Mouse (Mus musculus): ENCODE results near the gene Usp50. TPM values are rescaled to one million over a fixed set of nuclear protein-coding genes. Genes with fewer than 3 reads are reported as not detected.

The Usp50 gene
- 3.2 and 3.6 TPM in 2 replicates for polyA plus RNA-seq (2016; fragmentation: Nextera tagmentation; extraction: Ambion mirVana)

DNA sequence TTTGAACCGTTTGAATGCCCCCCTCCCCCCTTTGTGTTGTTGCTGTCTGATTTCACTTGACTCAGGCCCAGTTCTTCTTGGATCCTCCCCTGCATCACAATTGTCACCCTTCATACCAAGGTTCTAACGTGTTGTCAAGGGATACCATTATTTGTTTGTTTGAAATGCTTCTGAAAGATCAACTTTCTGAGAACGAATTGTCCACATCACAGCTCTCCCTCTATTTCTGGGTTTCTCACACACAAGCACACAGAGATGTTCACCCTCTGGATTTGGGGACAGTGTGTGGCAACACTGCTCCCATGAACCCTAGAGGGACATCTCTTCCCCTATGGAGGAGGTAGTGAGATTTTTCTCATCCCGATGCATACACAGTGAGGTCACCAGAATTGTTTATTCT lies at the start of gene Usp50:
Usp50 (minus strand) TSS at position 101 of the 400 bp plus-strand sequence.
- no peak within 1 kb of the TSS for H3K4me2 ChIP-seq
- H3K9ac ChIP-seq = no peak within 1 kb of the TSS
- H3K27ac ChIP-seq = no peak within 1 kb of the TSS
- no peaks in the 10 kb centered on the region for H3K36me3 ChIP-seq (replicated peaks)
- H3K4me1 ChIP-seq = no peaks in the 10 kb centered on the region
- no peaks in the 10 kb centered on the region for H3K27me3 ChIP-seq
- H3K9me3 ChIP-seq = no peaks in the 10 kb centered on the region
- ATAC-seq (ENCODE audit: low FRiP score) = no peak
- 67% methylated on average over 4 of the region's 4 CpGs for WGBS
- no peak within 1 kb of the TSS for H3K4me3 ChIP-seq (replicated peaks)

DNA sequence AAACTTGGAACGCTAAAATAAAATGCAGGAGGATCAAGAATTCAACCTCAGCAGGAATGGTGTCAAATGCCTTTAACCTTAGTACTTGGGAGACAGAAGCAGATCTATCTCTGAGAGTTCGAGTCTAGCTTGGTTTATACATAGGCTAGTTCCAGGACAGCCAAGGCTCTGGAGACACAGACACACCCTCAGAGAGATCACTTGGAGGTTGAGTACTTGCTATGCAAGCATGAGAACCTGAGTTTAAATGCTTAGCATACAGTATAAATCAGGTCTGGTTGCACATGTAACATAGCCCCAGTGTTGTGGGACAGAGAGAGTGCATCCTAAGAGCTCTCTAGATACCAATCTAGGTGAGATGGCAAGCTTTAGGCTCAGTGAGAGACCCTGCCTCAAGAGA lies 34.1 kb upstream of the Usp50 start:
- 90% methylated on average over 2 of the region's 2 CpGs for WGBS

DNA sequence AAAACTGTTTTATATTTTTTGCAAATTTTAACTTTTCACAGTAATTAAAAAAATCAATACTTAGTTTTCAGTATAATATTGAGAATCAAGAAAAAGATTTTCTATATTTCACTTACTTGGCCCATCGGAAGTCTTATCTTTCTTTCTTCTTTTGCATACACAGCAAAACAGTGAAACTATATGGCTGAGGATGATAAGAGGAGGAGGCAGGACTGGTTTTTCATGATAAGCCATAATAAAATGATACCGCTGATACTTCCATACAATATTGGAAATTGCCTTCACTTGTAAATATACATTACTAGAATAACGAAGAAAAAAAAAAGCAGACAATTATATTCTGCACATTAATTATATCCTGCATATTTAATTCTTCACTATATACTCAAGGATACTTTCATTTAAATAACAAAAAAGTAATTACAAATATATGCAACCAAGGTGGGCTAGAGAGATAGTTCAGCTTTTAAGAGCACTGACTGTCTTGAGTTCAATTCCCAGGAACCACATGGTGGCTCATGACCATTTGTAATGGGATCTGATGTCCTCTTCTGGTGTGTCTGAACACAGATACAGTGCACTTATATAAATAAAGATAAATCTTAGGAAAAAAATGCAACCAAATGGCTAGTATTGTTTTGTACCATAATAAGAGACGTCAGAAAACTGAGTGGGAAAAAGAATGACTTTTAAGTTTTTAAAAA lies 33.5 kb upstream of the Usp50 start:
- Histone ChIP-seq H3K9me3 (no peaks in the 10 kb centered on the region), H3K9ac (no peak overlapping the region), H3K27ac (no peak overlapping the region), H3K36me3 (replicated peaks) (peaks cover 35% of the 10 kb centered on the region), H3K4me2 (no peak overlapping the region), H3K4me3 (replicated peaks) (no peak overlapping the region), H3K4me1 (no peaks in the 10 kb centered on the region), H3K27me3 (no peaks in the 10 kb centered on the region)
- ATAC-seq (ENCODE audit: low FRiP score) = no peak
- 93% methylated on average over 4 of the region's 4 CpGs for WGBS

More for the DNA sequence above, 34.1 kb upstream of the Usp50 start:
- H3K9ac ChIP-seq = no peak overlapping the region
- no peak overlapping the region for H3K4me3 ChIP-seq (replicated peaks)
- no peaks in the 10 kb centered on the region for H3K27me3 ChIP-seq
- no peaks in the 10 kb centered on the region for H3K4me1 ChIP-seq
- no peaks in the 10 kb centered on the region for H3K9me3 ChIP-seq
- peaks cover 32% of the 10 kb centered on the region for H3K36me3 ChIP-seq (replicated peaks)
- H3K27ac ChIP-seq = no peak overlapping the region
- no peak for ATAC-seq (ENCODE audit: low FRiP score)
- no peak overlapping the region for H3K4me2 ChIP-seq

DNA sequence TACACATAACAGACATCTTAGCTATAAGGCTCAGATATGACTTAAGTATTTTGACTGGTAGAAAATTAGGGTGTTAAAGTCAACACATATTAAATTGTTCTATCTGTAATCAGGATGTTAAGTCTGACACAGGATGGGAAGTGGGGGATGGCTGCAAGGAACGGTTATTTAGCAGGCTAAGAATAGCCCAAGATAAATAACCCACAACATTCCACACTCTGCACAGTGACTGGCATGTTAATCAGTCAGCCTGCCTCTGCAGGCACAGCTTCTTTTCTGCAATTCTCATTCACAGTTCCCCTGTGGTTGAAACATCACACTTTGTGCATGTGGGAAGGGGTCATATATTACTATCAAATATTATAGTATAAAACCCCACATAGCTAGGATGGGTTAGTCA lies 32.6 kb upstream of the Usp50 start:
- no peak overlapping the region for H3K27ac ChIP-seq
- no peak overlapping the region for H3K4me3 ChIP-seq (replicated peaks)
- H3K4me1 ChIP-seq = no peaks in the 10 kb centered on the region
- WGBS = 34% methylated on average over 1 of the region's 1 CpGs
- H3K9ac ChIP-seq = no peak overlapping the region
- no peaks in the 10 kb centered on the region for H3K27me3 ChIP-seq
- H3K9me3 ChIP-seq = no peaks in the 10 kb centered on the region
- no peak overlapping the region for H3K4me2 ChIP-seq
- ATAC-seq (ENCODE audit: low FRiP score) = no peak
- H3K36me3 ChIP-seq (replicated peaks) = peaks cover 40% of the 10 kb centered on the region

DNA sequence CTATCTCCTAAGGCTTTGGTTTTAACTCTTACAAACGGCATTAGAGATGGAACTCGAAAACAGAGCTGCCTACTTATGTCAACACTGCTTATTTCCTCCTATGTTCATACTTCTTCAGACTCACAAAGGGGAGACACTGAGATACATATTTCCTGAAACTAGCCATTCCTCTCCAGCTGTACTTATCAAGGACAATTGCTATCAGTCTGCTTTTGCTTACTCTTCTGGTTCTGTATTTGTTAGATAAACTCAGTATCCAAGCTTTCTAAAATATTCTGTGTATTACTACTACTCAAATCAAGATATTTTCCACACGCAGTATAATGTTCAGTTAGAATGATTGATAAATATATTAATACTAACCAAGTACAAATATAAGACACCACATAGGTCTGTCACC lies 18.7 kb upstream of the Usp50 start:
- Histone ChIP-seq H3K4me1 (no peaks in the 10 kb centered on the region), H3K36me3 (replicated peaks) (peaks cover 60% of the 10 kb centered on the region), H3K27me3 (no peaks in the 10 kb centered on the region), H3K4me2 (no peak overlapping the region), H3K9ac (no peak overlapping the region), H3K27ac (no peak overlapping the region), H3K4me3 (replicated peaks) (no peak overlapping the region), H3K9me3 (no peaks in the 10 kb centered on the region)
- 91% methylated on average over 3 of the region's 3 CpGs for WGBS
- ATAC-seq (ENCODE audit: low FRiP score) = no peak

DNA sequence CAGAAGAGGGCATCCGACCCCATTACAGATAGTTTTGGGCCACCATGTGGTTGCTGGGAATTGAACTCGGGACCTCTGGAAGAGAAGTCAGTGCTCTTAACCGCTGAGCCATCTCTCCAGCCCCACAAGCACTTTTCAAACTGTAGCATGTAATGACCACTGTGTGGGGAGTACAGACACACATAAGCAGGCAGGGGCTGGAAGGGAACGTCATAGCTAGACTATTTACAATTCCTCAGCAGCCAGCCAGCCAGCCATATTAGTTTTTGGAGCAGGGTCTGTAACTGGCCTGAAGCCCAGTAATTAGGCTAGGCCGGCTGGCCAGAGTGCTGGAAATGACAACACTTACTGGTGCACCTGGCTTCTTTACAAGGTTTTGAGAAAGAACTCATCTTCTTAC lies 15.2 kb upstream of the Usp50 start:
- Histone ChIP-seq H3K4me2 (no peak overlapping the region), H3K4me1 (no peaks in the 10 kb centered on the region), H3K27ac (no peak overlapping the region), H3K4me3 (replicated peaks) (no peak overlapping the region), H3K9ac (no peak overlapping the region), H3K36me3 (replicated peaks) (peaks cover 65% of the 10 kb centered on the region), H3K9me3 (no peaks in the 10 kb centered on the region), H3K27me3 (no peaks in the 10 kb centered on the region)
- no peak for ATAC-seq (ENCODE audit: low FRiP score)
- 92% methylated on average over 5 of the region's 5 CpGs for WGBS

DNA sequence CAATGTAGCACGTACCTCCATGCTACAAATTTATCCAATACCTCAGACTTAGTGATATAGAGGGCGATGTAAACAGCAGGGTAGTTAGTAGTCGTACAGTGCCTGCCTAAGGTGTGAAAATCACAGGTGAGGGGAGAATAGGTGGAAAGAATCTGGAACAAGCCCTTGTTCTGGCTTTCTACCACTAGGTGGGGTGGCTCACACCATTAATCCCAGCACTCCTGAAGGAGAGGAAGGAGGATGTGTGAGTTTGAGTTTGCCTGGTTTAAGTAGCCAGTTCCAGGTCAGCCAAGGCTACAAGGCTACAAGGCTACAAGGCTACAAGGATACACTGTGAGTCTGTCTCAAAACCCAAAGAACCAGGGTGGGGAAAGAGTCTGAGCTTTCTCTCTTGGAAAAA lies 12.4 kb upstream of the Usp50 start:
- H3K27ac ChIP-seq = no peak overlapping the region
- H3K27me3 ChIP-seq = no peaks in the 10 kb centered on the region
- WGBS = 88% methylated on average over 3 of the region's 3 CpGs
- H3K4me1 ChIP-seq = no peaks in the 10 kb centered on the region
- peaks cover 72% of the 10 kb centered on the region for H3K36me3 ChIP-seq (replicated peaks)
- H3K4me2 ChIP-seq = no peak overlapping the region
- no peak overlapping the region for H3K9ac ChIP-seq
- H3K9me3 ChIP-seq = no peaks in the 10 kb centered on the region
- no peak overlapping the region for H3K4me3 ChIP-seq (replicated peaks)
- ATAC-seq (ENCODE audit: low FRiP score) = no peak

DNA sequence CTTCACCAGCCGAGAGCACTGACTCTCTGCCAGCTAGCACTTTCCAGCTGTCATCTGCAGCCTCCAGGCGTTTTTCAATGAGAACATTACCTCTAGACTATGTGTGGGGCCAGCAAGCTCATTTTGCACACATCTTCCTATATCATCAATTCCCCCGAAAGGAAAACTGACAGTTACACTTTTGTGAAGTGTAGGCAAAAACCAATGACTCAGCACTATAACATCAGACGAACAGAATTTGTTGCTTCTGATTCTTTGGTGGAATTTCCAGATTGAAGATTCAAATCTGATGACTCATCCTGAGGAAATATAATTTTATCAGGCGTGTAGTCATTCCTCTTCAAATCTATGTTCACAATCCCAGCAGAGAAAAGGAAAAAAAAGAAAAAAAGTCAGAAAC lies 9.3 kb upstream of the Usp50 start:
- H3K9ac ChIP-seq = no peak overlapping the region
- no peaks in the 10 kb centered on the region for H3K27me3 ChIP-seq
- no peak overlapping the region for H3K4me3 ChIP-seq (replicated peaks)
- no peaks in the 10 kb centered on the region for H3K4me1 ChIP-seq
- no peak overlapping the region for H3K4me2 ChIP-seq
- H3K36me3 ChIP-seq (replicated peaks) = peaks cover 62% of the 10 kb centered on the region
- H3K27ac ChIP-seq = no peak overlapping the region
- H3K9me3 ChIP-seq = no peaks in the 10 kb centered on the region
- ATAC-seq (ENCODE audit: low FRiP score) = no peak
- 83% methylated on average over 5 of the region's 5 CpGs for WGBS

DNA sequence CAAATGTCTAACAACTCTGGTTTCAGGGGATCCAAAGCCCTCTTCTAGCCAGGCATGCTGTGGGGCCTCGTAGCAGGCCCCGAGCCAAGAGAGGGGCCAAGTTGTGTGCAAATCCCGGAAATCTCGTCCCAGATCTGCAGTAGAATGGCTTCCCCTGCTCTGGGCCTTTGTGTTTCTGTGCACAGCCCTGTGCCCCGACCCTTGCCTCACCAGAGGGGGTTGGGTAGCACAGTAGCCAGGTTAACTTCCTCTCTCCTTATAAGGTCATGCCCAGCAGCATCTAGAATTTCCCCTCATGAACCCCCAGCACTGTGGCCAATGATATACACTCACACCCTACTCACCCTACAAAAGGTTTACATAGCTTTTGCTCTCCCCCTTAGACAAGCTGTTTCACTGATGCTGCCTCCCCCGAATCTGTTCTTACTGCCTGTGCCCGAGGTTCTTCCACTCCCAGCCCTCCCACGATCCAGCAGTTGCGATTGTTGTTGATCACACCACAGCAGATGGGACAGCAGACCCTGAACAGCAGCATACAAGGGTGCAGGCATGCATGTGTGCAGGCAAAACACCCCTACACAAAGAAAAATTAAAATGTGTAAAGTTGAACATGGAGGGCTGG lies 4.6 kb upstream of the Usp50 start:
- no peak for ATAC-seq (ENCODE audit: low FRiP score)
- no peaks in the 10 kb centered on the region for H3K4me1 ChIP-seq
- 58% methylated on average over 9 of the region's 9 CpGs for WGBS
- H3K27ac ChIP-seq = no peak overlapping the region
- H3K36me3 ChIP-seq (replicated peaks) = peaks cover 24% of the 10 kb centered on the region
- no peak overlapping the region for H3K9ac ChIP-seq
- no peaks in the 10 kb centered on the region for H3K9me3 ChIP-seq
- no peak overlapping the region for H3K4me2 ChIP-seq
- no peak overlapping the region for H3K4me3 ChIP-seq (replicated peaks)
- no peaks in the 10 kb centered on the region for H3K27me3 ChIP-seq

DNA sequence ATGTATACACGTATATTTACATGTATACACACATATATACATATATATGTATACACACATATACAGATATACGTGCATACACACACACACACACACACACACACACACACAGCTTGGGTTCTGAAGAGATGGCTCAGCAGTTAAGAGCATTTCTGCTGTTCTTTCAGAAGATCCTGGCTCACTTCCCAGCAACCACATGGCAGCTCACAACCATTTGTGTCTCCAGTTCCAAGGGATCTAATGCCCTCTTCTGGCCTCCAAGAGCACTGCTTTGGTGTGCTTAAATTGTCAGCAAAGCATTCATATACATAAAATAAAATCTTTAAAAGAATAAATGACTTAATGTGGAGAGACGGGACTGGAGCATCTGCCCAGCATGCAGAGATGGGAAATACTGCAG lies 837 bp downstream of the Usp50 start:
- H3K27ac ChIP-seq = no peak overlapping the region
- no peaks in the 10 kb centered on the region for H3K9me3 ChIP-seq
- no peak overlapping the region for H3K9ac ChIP-seq
- no peaks in the 10 kb centered on the region for H3K4me1 ChIP-seq
- WGBS = 81% methylated on average over 3 of the region's 3 CpGs
- H3K4me3 ChIP-seq (replicated peaks) = no peak overlapping the region
- no peaks in the 10 kb centered on the region for H3K27me3 ChIP-seq
- no peaks in the 10 kb centered on the region for H3K36me3 ChIP-seq (replicated peaks)
- no peak overlapping the region for H3K4me2 ChIP-seq
- ATAC-seq (ENCODE audit: low FRiP score) = no peak

DNA sequence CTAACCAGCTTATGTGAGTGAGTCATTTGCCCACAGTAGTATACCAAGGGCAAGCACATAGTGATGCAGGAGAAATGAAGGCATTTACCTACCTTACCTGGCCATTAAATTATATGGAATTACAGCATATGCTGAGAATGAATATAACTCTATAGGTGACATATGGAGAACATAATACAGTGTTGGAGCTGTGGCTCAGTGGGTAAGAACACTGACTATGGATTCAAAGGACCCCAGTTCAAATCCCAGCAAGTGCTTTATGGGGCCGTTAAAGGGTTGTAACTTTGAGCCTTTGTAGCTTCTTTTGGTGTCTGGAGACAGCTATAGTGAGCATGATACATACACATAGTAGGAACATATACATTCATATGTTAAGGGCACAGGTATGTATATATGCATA lies 1.8 kb downstream of the Usp50 start:
- WGBS = 88% methylated on average over 1 of the region's 1 CpGs
- H3K9me3 ChIP-seq = no peaks in the 10 kb centered on the region
- H3K4me3 ChIP-seq (replicated peaks) = no peak overlapping the region
- H3K4me2 ChIP-seq = no peak overlapping the region
- no peak overlapping the region for H3K9ac ChIP-seq
- H3K27ac ChIP-seq = no peak overlapping the region
- no peaks in the 10 kb centered on the region for H3K36me3 ChIP-seq (replicated peaks)
- no peaks in the 10 kb centered on the region for H3K27me3 ChIP-seq
- H3K4me1 ChIP-seq = no peaks in the 10 kb centered on the region
- ATAC-seq (ENCODE audit: low FRiP score) = no peak

DNA sequence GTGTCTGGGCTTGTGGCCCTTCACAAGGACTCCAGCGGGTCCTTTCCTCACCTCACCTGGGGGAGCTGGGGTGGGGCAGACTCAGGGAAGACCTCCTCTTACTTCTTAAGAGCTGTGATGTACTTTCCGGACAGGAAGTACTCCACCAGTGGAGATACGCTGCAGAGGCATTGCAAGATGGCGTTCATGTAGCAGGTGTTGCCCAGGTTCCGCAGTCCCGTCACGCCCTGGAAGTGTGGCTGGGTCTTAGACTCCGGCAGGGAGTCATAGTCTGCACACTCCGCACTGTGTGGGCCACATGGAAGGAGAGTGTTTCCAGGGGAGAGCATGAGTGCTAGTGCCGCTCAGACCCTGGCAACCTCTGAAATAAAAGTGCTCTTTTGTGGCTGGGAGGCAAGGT lies 3.0 kb downstream of the Usp50 start:
- H3K4me1 ChIP-seq = no peaks in the 10 kb centered on the region
- H3K9me3 ChIP-seq = no peaks in the 10 kb centered on the region
- no peak for ATAC-seq (ENCODE audit: low FRiP score)
- no peak overlapping the region for H3K9ac ChIP-seq
- H3K27me3 ChIP-seq = no peaks in the 10 kb centered on the region
- 88% methylated on average over 10 of the region's 10 CpGs for WGBS
- no peaks in the 10 kb centered on the region for H3K36me3 ChIP-seq (replicated peaks)
- no peak overlapping the region for H3K4me3 ChIP-seq (replicated peaks)
- no peak overlapping the region for H3K27ac ChIP-seq
- H3K4me2 ChIP-seq = no peak overlapping the region

DNA sequence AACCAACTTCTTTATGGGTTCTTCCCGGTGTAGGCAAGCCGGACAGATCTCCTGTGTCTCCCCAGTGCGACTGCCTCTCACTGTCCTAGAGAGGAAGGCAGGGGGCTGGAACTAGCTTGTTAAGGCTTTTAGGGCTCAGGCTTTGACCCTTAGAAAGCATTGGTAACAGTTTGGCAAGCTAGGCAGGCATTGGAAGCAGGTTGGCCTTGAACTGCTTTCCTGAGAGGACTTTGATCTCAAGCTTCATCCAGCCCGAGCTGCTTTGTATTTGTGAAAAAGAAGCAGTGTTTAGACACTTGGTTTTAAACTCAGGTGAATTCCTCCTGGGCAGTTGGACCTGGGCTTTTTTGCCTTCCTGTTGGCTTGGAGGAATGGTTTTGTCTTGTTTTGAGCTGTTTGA lies 4.5 kb downstream of the Usp50 start:
- WGBS = 80% methylated on average over 4 of the region's 4 CpGs
- no peaks in the 10 kb centered on the region for H3K27me3 ChIP-seq
- H3K4me2 ChIP-seq = no peak overlapping the region
- no peaks in the 10 kb centered on the region for H3K36me3 ChIP-seq (replicated peaks)
- ATAC-seq (ENCODE audit: low FRiP score) = no peak
- no peak overlapping the region for H3K27ac ChIP-seq
- no peak overlapping the region for H3K9ac ChIP-seq
- H3K4me3 ChIP-seq (replicated peaks) = no peak overlapping the region
- H3K4me1 ChIP-seq = no peaks in the 10 kb centered on the region
- H3K9me3 ChIP-seq = no peaks in the 10 kb centered on the region
